Mouse (Mus musculus): ENCODE data around the gene Irf8. TPM values are rescaled to one million over a fixed set of nuclear protein-coding genes. Genes with fewer than 3 reads are reported as not detected.

Gene Irf8
- polyA plus RNA-seq, 1 experiment from 2014 or later, result 3.9 TPM

DNA sequence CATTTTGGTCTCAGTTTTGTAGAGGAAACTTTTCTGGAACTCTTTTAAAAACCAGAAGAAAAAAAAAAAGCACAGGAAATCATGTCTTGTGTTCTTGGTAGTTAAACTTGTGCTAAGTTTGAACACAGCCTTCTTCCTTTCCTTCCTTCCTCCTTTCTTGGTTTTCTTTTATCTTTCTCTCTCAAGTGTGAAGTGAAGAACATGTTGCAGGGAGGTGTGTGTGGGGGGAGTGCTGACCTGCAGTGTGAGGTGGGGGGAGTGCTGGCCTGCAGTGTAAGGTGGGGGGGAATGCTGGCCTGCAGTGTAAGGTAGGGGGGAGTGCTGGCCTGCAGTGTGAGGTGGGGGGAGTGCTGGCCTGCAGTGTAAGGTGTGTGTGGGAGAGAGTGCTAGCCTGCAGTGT, 28.5 kb downstream of the Irf8 start:
- Histone ChIP-seq H3K4me1 (ENCODE audit: control insufficient read depth, insufficient read depth, low read length) (no peaks in the 10 kb centered on the region), H3K4me2 (ENCODE audit: low read length) (no peak overlapping the region), H3K9me3 (replicated peaks; ENCODE audit: control insufficient read depth, low read length, poor library complexity, severe bottlenecking) (no peaks in the 10 kb centered on the region), H3K36me3 (ENCODE audit: control insufficient read depth, insufficient read depth, low read length) (no peaks in the 10 kb centered on the region), H3K27me3 (ENCODE audit: control insufficient read depth, insufficient read depth, low read depth, low read length) (no peaks in the 10 kb centered on the region), H3K27ac (ENCODE audit: low read length) (no peak overlapping the region), H3K9ac (ENCODE audit: low read depth, low read length) (no peak overlapping the region), H3K4me3 (ENCODE audit: low read depth, low read length) (no peak overlapping the region)
- ATAC-seq, result no peak

DNA sequence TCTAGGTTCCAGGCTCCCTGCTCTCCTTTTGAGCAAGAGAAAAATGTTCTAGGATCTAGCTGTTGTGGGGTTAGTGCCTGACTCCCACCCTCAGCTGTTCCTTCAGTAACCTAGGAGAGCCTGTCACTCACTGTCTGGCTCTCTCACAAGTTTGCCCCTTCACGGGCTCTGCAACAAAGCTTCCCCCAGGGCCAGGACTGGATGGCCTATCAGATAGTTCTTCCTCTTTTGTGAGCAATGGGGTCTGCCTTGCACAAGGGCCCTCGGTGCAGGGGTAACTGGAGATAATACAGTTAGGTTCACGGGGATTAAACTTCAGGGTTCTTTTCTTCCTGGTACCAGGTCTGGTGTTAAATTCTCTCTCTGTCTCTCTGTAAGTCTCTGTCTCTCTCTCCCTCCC, 30.5 kb downstream of the Irf8 start:
- Histone ChIP-seq H3K36me3 (ENCODE audit: control insufficient read depth, insufficient read depth, low read length) (no peaks in the 10 kb centered on the region), H3K27ac (ENCODE audit: low read length) (no peak overlapping the region), H3K9me3 (replicated peaks; ENCODE audit: control insufficient read depth, low read length, poor library complexity, severe bottlenecking) (no peaks in the 10 kb centered on the region), H3K4me3 (ENCODE audit: low read depth, low read length) (no peak overlapping the region), H3K27me3 (ENCODE audit: control insufficient read depth, insufficient read depth, low read depth, low read length) (no peaks in the 10 kb centered on the region), H3K9ac (ENCODE audit: low read depth, low read length) (no peak overlapping the region), H3K4me1 (ENCODE audit: control insufficient read depth, insufficient read depth, low read length) (no peaks in the 10 kb centered on the region), H3K4me2 (ENCODE audit: low read length) (no peak overlapping the region)
- WGBS, result 21% methylated on average over 3 of the region's 3 CpGs
- ATAC-seq, result no peak

- Histone ChIP-seq H3K27ac (ENCODE audit: low read length) (no peak overlapping the region), H3K9me3 (replicated peaks; ENCODE audit: control insufficient read depth, low read length, poor library complexity, severe bottlenecking) (no peaks in the 10 kb centered on the region), H3K4me1 (ENCODE audit: control insufficient read depth, insufficient read depth, low read length) (no peaks in the 10 kb centered on the region), H3K36me3 (ENCODE audit: control insufficient read depth, insufficient read depth, low read length) (no peaks in the 10 kb centered on the region), H3K4me2 (ENCODE audit: low read length) (no peak overlapping the region), H3K27me3 (ENCODE audit: control insufficient read depth, insufficient read depth, low read depth, low read length) (no peaks in the 10 kb centered on the region), H3K4me3 (ENCODE audit: low read depth, low read length) (no peak overlapping the region), H3K9ac (ENCODE audit: low read depth, low read length) (no peak overlapping the region)
- WGBS, result 87% methylated on average over 12 of the region's 12 CpGs
- no peak for ATAC-seq
Observed at GRCm38 (mm10) chr8:120768454-120769218, 32.5 kb downstream of the Irf8 start.

GRCm38 (mm10) chr8:120777184-120777583, 41.0 kb downstream of the Irf8 start:
- WGBS, result 93% methylated on average over 10 of the region's 10 CpGs

DNA sequence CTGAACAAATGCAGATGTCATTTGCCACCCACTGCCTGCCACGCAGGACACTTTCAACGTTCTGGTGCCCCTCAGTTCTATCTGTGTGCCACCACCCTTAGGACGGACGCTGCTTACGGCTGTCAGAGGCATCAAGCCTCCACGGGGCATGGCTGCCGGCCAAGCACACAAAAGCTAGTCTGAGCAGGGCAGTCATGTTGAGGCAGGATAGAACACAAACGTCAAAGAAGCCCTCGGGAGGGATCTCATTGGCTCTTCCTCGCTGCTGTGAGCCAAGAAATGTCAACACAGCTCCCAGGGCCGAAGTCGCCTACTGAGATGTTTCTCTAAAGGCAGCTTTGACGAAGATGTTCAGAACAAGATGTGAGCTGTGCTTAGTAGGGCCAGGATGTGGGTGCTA, 41.6 kb downstream of the Irf8 start:
- no peak for ATAC-seq
- Histone ChIP-seq H3K4me3 (ENCODE audit: low read depth, low read length) (no peak overlapping the region), H3K4me1 (ENCODE audit: control insufficient read depth, insufficient read depth, low read length) (no peaks in the 10 kb centered on the region), H3K27ac (ENCODE audit: low read length) (no peak overlapping the region), H3K4me2 (ENCODE audit: low read length) (no peak overlapping the region), H3K27me3 (ENCODE audit: control insufficient read depth, insufficient read depth, low read depth, low read length) (no peaks in the 10 kb centered on the region), H3K9ac (ENCODE audit: low read depth, low read length) (no peak overlapping the region), H3K36me3 (ENCODE audit: control insufficient read depth, insufficient read depth, low read length) (no peaks in the 10 kb centered on the region), H3K9me3 (replicated peaks; ENCODE audit: control insufficient read depth, low read length, poor library complexity, severe bottlenecking) (no peaks in the 10 kb centered on the region)
- WGBS, result 38% methylated on average over 13 of the region's 13 CpGs

More at GRCm38 (mm10) chr8:120777184-120777583, 41.0 kb downstream of the Irf8 start:
- no peaks in the 10 kb centered on the region for H3K36me3 ChIP-seq (ENCODE audit: control insufficient read depth, insufficient read depth, low read length)
- ATAC-seq, result no peak
- no peak overlapping the region for H3K4me2 ChIP-seq (ENCODE audit: low read length)
- H3K27ac ChIP-seq (ENCODE audit: low read length), result no peak overlapping the region
- H3K9ac ChIP-seq (ENCODE audit: low read depth, low read length), result no peak overlapping the region
- no peaks in the 10 kb centered on the region for H3K4me1 ChIP-seq (ENCODE audit: control insufficient read depth, insufficient read depth, low read length)
- no peak overlapping the region for H3K4me3 ChIP-seq (ENCODE audit: low read depth, low read length)
- H3K27me3 ChIP-seq (ENCODE audit: control insufficient read depth, insufficient read depth, low read depth, low read length), result no peaks in the 10 kb centered on the region
- H3K9me3 ChIP-seq (replicated peaks; ENCODE audit: control insufficient read depth, low read length, poor library complexity, severe bottlenecking), result no peaks in the 10 kb centered on the region

DNA sequence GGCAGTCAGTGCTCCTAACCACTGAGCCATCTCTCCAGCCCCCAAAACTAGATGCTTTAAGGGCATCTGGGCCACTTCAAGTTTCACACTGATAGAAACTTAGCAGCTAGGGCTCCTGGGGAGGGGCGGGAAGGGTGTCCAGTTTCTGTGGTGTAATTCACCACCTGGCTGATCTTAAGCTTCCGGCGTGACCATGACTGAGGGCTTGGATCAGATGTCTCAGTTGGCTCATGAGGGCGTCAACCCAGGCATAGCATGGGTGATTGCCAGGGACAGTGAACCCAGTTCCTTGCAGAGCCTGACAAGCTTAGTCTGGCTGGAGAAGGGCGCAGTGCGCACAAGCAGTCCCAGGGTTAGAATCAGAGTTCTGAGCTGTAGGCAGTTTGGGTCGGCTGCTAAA, 42.9 kb downstream of the Irf8 start:
- H3K27ac ChIP-seq (ENCODE audit: low read length), result no peak overlapping the region
- no peaks in the 10 kb centered on the region for H3K27me3 ChIP-seq (ENCODE audit: control insufficient read depth, insufficient read depth, low read depth, low read length)
- H3K4me1 ChIP-seq (ENCODE audit: control insufficient read depth, insufficient read depth, low read length), result no peaks in the 10 kb centered on the region
- 98% methylated on average over 7 of the region's 7 CpGs for WGBS
- ATAC-seq, result no peak
- no peak overlapping the region for H3K4me2 ChIP-seq (ENCODE audit: low read length)
- no peak overlapping the region for H3K9ac ChIP-seq (ENCODE audit: low read depth, low read length)
- H3K4me3 ChIP-seq (ENCODE audit: low read depth, low read length), result no peak overlapping the region
- H3K9me3 ChIP-seq (replicated peaks; ENCODE audit: control insufficient read depth, low read length, poor library complexity, severe bottlenecking), result no peaks in the 10 kb centered on the region
- no peaks in the 10 kb centered on the region for H3K36me3 ChIP-seq (ENCODE audit: control insufficient read depth, insufficient read depth, low read length)

GRCm38 (mm10) chr8:120783781-120784180, 47.6 kb downstream of the Irf8 start:
- no peak for ATAC-seq
- H3K9me3 ChIP-seq (replicated peaks; ENCODE audit: control insufficient read depth, low read length, poor library complexity, severe bottlenecking), result no peaks in the 10 kb centered on the region
- H3K27me3 ChIP-seq (ENCODE audit: control insufficient read depth, insufficient read depth, low read depth, low read length), result no peaks in the 10 kb centered on the region
- H3K4me1 ChIP-seq (ENCODE audit: control insufficient read depth, insufficient read depth, low read length), result no peaks in the 10 kb centered on the region
- H3K27ac ChIP-seq (ENCODE audit: low read length), result no peak overlapping the region
- WGBS, result 91% methylated on average over 4 of the region's 4 CpGs
- H3K4me3 ChIP-seq (ENCODE audit: low read depth, low read length), result no peak overlapping the region
- no peak overlapping the region for H3K4me2 ChIP-seq (ENCODE audit: low read length)
- no peaks in the 10 kb centered on the region for H3K36me3 ChIP-seq (ENCODE audit: control insufficient read depth, insufficient read depth, low read length)
- H3K9ac ChIP-seq (ENCODE audit: low read depth, low read length), result no peak overlapping the region

DNA sequence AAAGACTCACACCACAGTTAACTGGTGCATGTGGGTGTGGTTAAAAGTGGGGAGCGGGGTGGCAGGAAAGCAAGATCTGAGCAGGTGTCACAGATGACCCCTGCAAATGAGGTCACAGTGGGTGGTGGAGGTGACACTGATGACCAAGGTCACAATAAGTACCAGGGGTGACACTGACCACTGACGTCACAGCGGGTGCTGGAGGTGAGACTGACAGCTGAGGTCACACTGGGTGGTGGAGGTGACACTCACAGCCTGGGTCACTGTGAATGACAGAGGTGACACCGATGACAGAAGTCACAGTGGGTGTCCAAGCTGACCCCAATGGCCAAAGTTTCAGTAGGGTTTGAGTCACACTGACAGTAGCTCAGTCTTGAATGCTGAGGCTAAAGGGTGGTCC, 50.6 kb downstream of the Irf8 start:
- H3K9me3 ChIP-seq (replicated peaks; ENCODE audit: control insufficient read depth, low read length, poor library complexity, severe bottlenecking), result no peaks in the 10 kb centered on the region

DNA sequence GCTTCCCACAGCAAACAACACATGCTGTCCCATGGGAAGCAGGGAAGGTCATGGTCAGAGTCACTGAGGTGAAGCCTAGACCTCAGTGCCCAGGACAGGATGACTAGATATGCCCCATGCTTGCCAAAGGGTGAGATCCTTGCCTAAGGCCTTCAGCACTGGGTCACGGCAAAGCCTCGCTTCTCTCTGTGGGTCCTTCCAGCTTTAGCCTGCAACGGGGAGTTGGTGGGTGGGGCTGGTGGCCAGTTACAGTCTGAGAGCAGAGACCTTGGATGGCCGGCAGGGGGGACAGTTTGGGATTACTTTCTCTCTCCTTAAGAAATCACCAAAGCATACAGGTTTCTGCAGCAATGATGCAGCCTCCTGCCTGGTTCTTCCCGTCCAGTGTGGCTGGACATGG, 51.5 kb downstream of the Irf8 start:
- Histone ChIP-seq H3K9me3 (replicated peaks; ENCODE audit: control insufficient read depth, low read length, poor library complexity, severe bottlenecking) (no peaks in the 10 kb centered on the region), H3K27ac (ENCODE audit: low read length) (no peak overlapping the region), H3K4me2 (ENCODE audit: low read length) (no peak overlapping the region), H3K4me1 (ENCODE audit: control insufficient read depth, insufficient read depth, low read length) (no peaks in the 10 kb centered on the region), H3K27me3 (ENCODE audit: control insufficient read depth, insufficient read depth, low read depth, low read length) (no peaks in the 10 kb centered on the region), H3K36me3 (ENCODE audit: control insufficient read depth, insufficient read depth, low read length) (no peaks in the 10 kb centered on the region), H3K4me3 (ENCODE audit: low read depth, low read length) (no peak overlapping the region), H3K9ac (ENCODE audit: low read depth, low read length) (no peak overlapping the region)
- WGBS, result 48% methylated on average over 5 of the region's 5 CpGs
- ATAC-seq, result no peak

More for the DNA sequence above, 50.6 kb downstream of the Irf8 start:
- ATAC-seq, result no peak
- Histone ChIP-seq H3K36me3 (ENCODE audit: control insufficient read depth, insufficient read depth, low read length) (no peaks in the 10 kb centered on the region), H3K4me3 (ENCODE audit: low read depth, low read length) (no peak overlapping the region), H3K27ac (ENCODE audit: low read length) (no peak overlapping the region), H3K27me3 (ENCODE audit: control insufficient read depth, insufficient read depth, low read depth, low read length) (no peaks in the 10 kb centered on the region), H3K4me1 (ENCODE audit: control insufficient read depth, insufficient read depth, low read length) (no peaks in the 10 kb centered on the region), H3K9ac (ENCODE audit: low read depth, low read length) (no peak overlapping the region), H3K4me2 (ENCODE audit: low read length) (no peak overlapping the region)
- WGBS, result 90% methylated on average over 4 of the region's 4 CpGs
